Mouse (Mus musculus) liver, embryonic 13.5 days (tissue): Measurements from ENCODE around the gene Oma1. TPM values are rescaled to one million over a fixed set of nuclear protein-coding genes. Genes with fewer than 3 reads are reported as not detected.

Source experiments
- ATAC-seq: fragments of 200-750 bp; cut with Nextera tagmentation; 2 replicates; pipeline ENCODE4 v1.8.0; 2017; ENCODE audit warnings: low read depth, mild to moderate bottlenecking, moderate number of reproducible peaks, moderate library complexity
- DNase-seq: peaks from one replicate; pipeline ENCODE4 v3.0.0; 2022
- H3K27ac ChIP-seq: fragments of 300-500 bp; sonication (generic); 2 replicates; pipeline ENCODE4 v1.5.1; 2015; ENCODE audit warnings: moderate library complexity, mild to moderate bottlenecking, inconsistent platforms
- H3K27me3 ChIP-seq: fragments of 300-500 bp; sonication (generic); 2 replicates; pipeline ENCODE4 v1.6.1; 2015; ENCODE audit warnings: mild to moderate bottlenecking, inconsistent platforms
- H3K36me3 ChIP-seq: fragments of 300-500 bp; sonication (generic); 2 replicates; pipeline ENCODE4 v1.6.1; 2015; ENCODE audit warnings: mild to moderate bottlenecking, inconsistent platforms
- H3K4me1 ChIP-seq: fragments of 300-500 bp; sonication (generic); replicated peaks from 2 replicates; pipeline ENCODE4 v1.6.1; 2015; ENCODE audit warnings: inconsistent platforms
- H3K4me2 ChIP-seq: fragments of 300-500 bp; sonication (generic); 2 replicates; pipeline ENCODE4 v1.6.1; 2015; ENCODE audit warnings: inconsistent platforms, mild to moderate bottlenecking, moderate library complexity
- H3K4me3 ChIP-seq: fragments of 300-500 bp; sonication (generic); replicated peaks from 2 replicates; pipeline ENCODE4 v1.5.1; 2015; ENCODE audit warnings: mild to moderate bottlenecking, inconsistent platforms
- H3K9ac ChIP-seq: fragments of 300-500 bp; sonication (generic); 2 replicates; pipeline ENCODE4 v1.6.1; 2015; ENCODE audit warnings: mild to moderate bottlenecking, inconsistent platforms
- H3K9me3 ChIP-seq: fragments of 300-500 bp; sonication (generic); replicated peaks from 2 replicates; pipeline ENCODE4 v1.6.1; 2016; ENCODE audit warnings: inconsistent platforms
- WGBS: fragments of 180-500 bp; shearing (Covaris S2); methylation state at CpG from one replicate; pipeline ENCODE4 v1.1.7; 2015; ENCODE audit not compliant: insufficient replicate concordance; 5-methylcytosine and 5-hydroxymethylcytosine counted together
- polyA plus RNA-seq: library from polyadenylated mRNA; unstranded; fragments of >200 nt; fragmentation: Nextera tagmentation; extraction: Ambion mirVana; gene quantifications from 2 replicates; pipeline ENCODE4 v1.2.1, GENCODE M21; 2015

Gene Oma1
- polyA plus RNA-seq, 1 experiment from 2014 or later = 15.6 TPM

- Histone ChIP-seq H3K4me2 (no peak overlapping the region), H3K27me3 (no peaks in the 10 kb centered on the region), H3K4me1 (no peaks in the 10 kb centered on the region), H3K36me3 (no peaks in the 10 kb centered on the region), H3K9me3 (no peaks in the 10 kb centered on the region), H3K27ac (no peak overlapping the region), H3K9ac (no peak overlapping the region), H3K4me3 (no peak overlapping the region)
- no peak for DNase-seq
- no peak for ATAC-seq
- 54% methylated on average over 4 of the region's 4 CpGs for WGBS
Measured at GRCm38 (mm10) chr4:103402581-103402980, 89.0 kb downstream of the Oma1 start.

DNA sequence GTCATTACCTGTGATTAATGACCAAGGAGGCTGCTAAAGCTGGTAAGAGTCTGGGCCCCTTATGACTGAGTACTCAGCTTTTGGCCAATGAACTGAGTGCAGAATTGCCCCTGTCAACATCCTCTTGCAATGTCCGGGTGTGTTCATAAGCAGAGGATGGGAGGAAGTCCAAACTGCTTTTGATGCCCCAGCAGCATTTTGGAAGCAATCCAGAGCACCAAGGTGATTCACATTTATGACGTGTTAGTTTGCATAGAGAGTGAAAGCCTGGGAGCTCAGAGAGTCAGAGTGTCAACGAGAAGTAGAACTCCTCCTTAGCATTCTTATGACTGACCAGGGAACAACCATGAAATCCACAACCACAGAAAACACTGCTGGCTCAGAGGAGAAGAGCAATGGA is 91.7 kb downstream of the Oma1 start:
- H3K27ac ChIP-seq = no peak overlapping the region
- ATAC-seq (no peak), DNase-seq (no peak)
- 49% methylated on average over 3 of the region's 3 CpGs for WGBS
- no peaks in the 10 kb centered on the region for H3K9me3 ChIP-seq
- no peaks in the 10 kb centered on the region for H3K36me3 ChIP-seq
- H3K4me3 ChIP-seq = no peak overlapping the region
- H3K4me1 ChIP-seq = no peaks in the 10 kb centered on the region
- H3K9ac ChIP-seq = no peak overlapping the region
- no peaks in the 10 kb centered on the region for H3K27me3 ChIP-seq
- no peak overlapping the region for H3K4me2 ChIP-seq

DNA sequence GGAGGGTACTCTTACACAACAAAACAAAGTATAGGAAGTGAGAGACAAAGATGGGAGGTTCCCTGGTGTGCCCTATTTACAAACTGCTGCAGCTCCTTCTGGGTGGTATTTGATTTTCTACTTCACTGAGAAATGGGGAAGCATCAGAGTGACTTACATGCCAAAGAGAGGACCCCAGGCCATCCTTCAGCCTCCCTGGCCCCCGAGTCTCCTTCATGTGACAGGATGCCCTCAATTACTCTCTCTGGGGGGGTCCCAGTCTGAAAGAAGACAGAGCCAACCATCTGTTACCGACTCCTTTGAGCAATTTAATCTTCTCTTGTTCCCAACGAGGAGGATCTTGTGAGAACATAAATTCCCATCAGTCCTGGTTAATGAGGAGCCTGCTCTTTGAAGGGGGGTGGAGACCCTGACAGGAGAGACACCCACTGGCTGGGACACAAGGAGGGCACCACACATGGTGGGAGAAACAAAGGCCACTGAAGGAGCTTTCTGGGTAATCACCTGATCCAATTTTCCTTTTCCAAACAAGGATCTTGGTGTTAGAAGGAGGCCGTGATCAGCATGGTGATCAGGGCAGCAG is 96.7 kb downstream of the Oma1 start:
- no peak overlapping the region for H3K4me3 ChIP-seq
- ATAC-seq = no peak

More for the DNA sequence above, 96.7 kb downstream of the Oma1 start:
- Histone ChIP-seq H3K4me1 (no peaks in the 10 kb centered on the region), H3K9ac (no peak overlapping the region), H3K36me3 (no peaks in the 10 kb centered on the region), H3K27ac (no peak overlapping the region), H3K9me3 (no peaks in the 10 kb centered on the region), H3K4me2 (no peak overlapping the region), H3K27me3 (no peaks in the 10 kb centered on the region)
- DNase-seq = no peak
- 26% methylated on average over 4 of the region's 4 CpGs for WGBS

Other genes starting within 250 kb of the Oma1 start
- 32.2 and 40.9 TPM in 2 replicates for gene Mier1, start 199.4 kb upstream of the Oma1 start, polyA plus RNA-seq
- gene Wdr78, start 199.3 kb upstream of the Oma1 start, polyA plus RNA-seq = 0.52 and 0.61 TPM in 2 replicates
- 4.6 and 5.7 TPM in 2 replicates for gene Slc35d1, start 98.6 kb upstream of the Oma1 start, polyA plus RNA-seq
- gene 4921539E11Rik, start 22.9 kb upstream of the Oma1 start, polyA plus RNA-seq = not detected in 2 replicates